Mouse (Mus musculus) thymus, adult 2 months (tissue): ENCODE data around the gene Zscan2.

Source experiments
- CTCF ChIP-seq: fragments of 200-500 bp; IDR thresholded peaks from 2 replicates; pipeline ENCODE4 v1.5.1; 2012; ENCODE audit warnings: mild to moderate bottlenecking, control low read depth, low read length, moderate library complexity, borderline replicate concordance; ENCODE audit not compliant: control insufficient read depth, poor library complexity, insufficient read depth; ENCODE audit errors: extremely low read depth
- POLR2A ChIP-seq: fragments of 200-500 bp; IDR thresholded peaks from 2 replicates; pipeline ENCODE4 v1.6.1; 2012; ENCODE audit warnings: mild to moderate bottlenecking, low read length, control low read depth, moderate library complexity; ENCODE audit not compliant: control insufficient read depth, poor library complexity, insufficient read depth; ENCODE audit errors: extremely low read depth

GRCm38 (mm10) chr7:80838247-80838646 is 22.5 kb upstream of the Zscan2 start:
- TF ChIP-seq CTCF (no peak), POLR2A (no peak)
